Mouse (Mus musculus): ENCODE results near the gene Psmd7. TPM values are rescaled to one million over a fixed set of nuclear protein-coding genes. Genes with fewer than 3 reads are reported as not detected.
"Not testable (repeated sequence)": the region's sequence is repeated elsewhere in the genome, so short reads cannot be mapped to it uniquely, and the experiment has no call there.

Gene Psmd7
- 100 to 1,000 TPM; 142 to 160 TPM for total RNA-seq (2021)
- long read RNA-seq, experiment 1, transcript Psmd7-201 (7 exons, 1,581 nt), result major isoform, 296 of 310 reads
- long read RNA-seq, experiment 1, partial matches to known transcripts, result 2 of 310 reads
- long read RNA-seq, experiment 1, other reads (novel, unspliced or antisense), result 11 of 310 reads
- long read RNA-seq, experiment 2, transcript Psmd7-201 (7 exons, 1,581 nt), result major isoform, 332 of 352 reads
- long read RNA-seq, experiment 2, partial matches to known transcripts, result 4 of 352 reads
- long read RNA-seq, experiment 2, other reads (novel, unspliced or antisense), result 15 of 352 reads

GRCm38 (mm10) chr8:107587995-107588780 is at the start of gene Psmd7:
Gene Psmd7, minus strand, starts transcription at chr8:107588464.
- peak; percentile 38 for TF ChIP-seq CTCF (IDR thresholded peaks at IDR 0.05)
- intact Hi-C loops (cut with DNase I), result no loop called here
- peak within 1 kb of the TSS; percentile 99 for H3K4me3 ChIP-seq
- H3K27ac ChIP-seq, result peak within 1 kb of the TSS; percentile 98
- DNase-seq, result peak; percentile 97

GRCm38 (mm10) chr8:107633734-107634133 is 45.5 kb upstream of the Psmd7 start:
- no peak for DNase-seq
- no peak overlapping the region for H3K4me3 ChIP-seq
- TF ChIP-seq CTCF (IDR thresholded peaks at IDR 0.05), result no peak
- intact Hi-C loops (cut with DNase I), result no loop called here
- H3K27ac ChIP-seq, result no peak overlapping the region

- Histone ChIP-seq H3K4me3 (no peak overlapping the region), H3K27ac (no peak overlapping the region)
- TF ChIP-seq CTCF (IDR thresholded peaks at IDR 0.05), result no peak
- no peak for DNase-seq
- intact Hi-C loops (cut with DNase I), result no loop called here
Observed at GRCm38 (mm10) chr8:107629701-107630100, 41.4 kb upstream of the Psmd7 start.

GRCm38 (mm10) chr8:107628501-107629149 is 40.4 kb upstream of the Psmd7 start:
- Histone ChIP-seq H3K4me3 (no peak overlapping the region), H3K27ac (no peak overlapping the region)
- intact Hi-C loops (cut with DNase I), result no loop called here
- TF ChIP-seq CTCF (IDR thresholded peaks at IDR 0.05), result no peak
- no peak for DNase-seq

GRCm38 (mm10) chr8:107627881-107628280 is 39.6 kb upstream of the Psmd7 start:
- DNase-seq, result no peak
- TF ChIP-seq CTCF (IDR thresholded peaks at IDR 0.05), result no peak
- H3K4me3 ChIP-seq, result no peak overlapping the region
- no peak overlapping the region for H3K27ac ChIP-seq
- intact Hi-C loops (cut with DNase I), result no loop called here

- H3K4me3 ChIP-seq; H3K27ac ChIP-seq; DNase-seq; intact Hi-C loops (cut with DNase I): not testable (repeated sequence)
Observed at GRCm38 (mm10) chr8:107624301-107624700, 36.0 kb upstream of the Psmd7 start.

GRCm38 (mm10) chr8:107621930-107622623 is 33.8 kb upstream of the Psmd7 start:
- no peak for DNase-seq
- H3K27ac ChIP-seq, result no peak overlapping the region
- no peak overlapping the region for H3K4me3 ChIP-seq
- intact Hi-C loops (cut with DNase I), result no loop called here
- TF ChIP-seq CTCF (IDR thresholded peaks at IDR 0.05), result no peak

GRCm38 (mm10) chr8:107621136-107621535 is 32.9 kb upstream of the Psmd7 start:
- no peak overlapping the region for H3K27ac ChIP-seq
- no peak for DNase-seq
- intact Hi-C loops (cut with DNase I), result no loop called here
- H3K4me3 ChIP-seq, result no peak overlapping the region
- TF ChIP-seq CTCF (IDR thresholded peaks at IDR 0.05), result no peak

GRCm38 (mm10) chr8:107618499-107618898 is 30.2 kb upstream of the Psmd7 start:
- TF ChIP-seq CTCF (IDR thresholded peaks at IDR 0.05), result no peak
- intact Hi-C loops (cut with DNase I), result no loop called here
- H3K27ac ChIP-seq, result no peak overlapping the region
- DNase-seq, result no peak
- no peak overlapping the region for H3K4me3 ChIP-seq

- TF ChIP-seq CTCF (IDR thresholded peaks at IDR 0.05), result no peak
- H3K4me3 ChIP-seq, result no peak overlapping the region
- intact Hi-C loops (cut with DNase I), result no loop called here
- DNase-seq, result no peak
- no peak overlapping the region for H3K27ac ChIP-seq
Observed at GRCm38 (mm10) chr8:107613411-107613810, 25.1 kb upstream of the Psmd7 start.

- Histone ChIP-seq H3K4me3 (no peak overlapping the region), H3K27ac (no peak overlapping the region)
- intact Hi-C loops (cut with DNase I), result no loop called here
- TF ChIP-seq CTCF (IDR thresholded peaks at IDR 0.05), result no peak
- DNase-seq, result no peak
Observed at GRCm38 (mm10) chr8:107610845-107611244, 22.6 kb upstream of the Psmd7 start.

- intact Hi-C loops (cut with DNase I), result no loop called here
- no peak overlapping the region for H3K27ac ChIP-seq
Observed at GRCm38 (mm10) chr8:107608751-107609150, 20.5 kb upstream of the Psmd7 start.

More at GRCm38 (mm10) chr8:107608751-107609150, 20.5 kb upstream of the Psmd7 start:
- TF ChIP-seq CTCF (IDR thresholded peaks at IDR 0.05), result no peak
- DNase-seq, result no peak
- H3K4me3 ChIP-seq, result no peak overlapping the region
